Mouse (Mus musculus) right cerebral cortex, postnatal 10 days (tissue): ENCODE measurements around the gene Fam171a2.

Source experiments
- DNase-seq, 2 experiments: peaks; one replicate each; pipeline ENCODE4 v3.0.0; 2021; ENCODE audit warnings: low spot score in 2 of 2

The Fam171a2 gene

GRCm38 (mm10) chr11:102447497-102447896, at the start of gene Fam171a2:
Gene Fam171a2 (minus strand): TSS chr11:102447682.
- peak; percentile 80 to 88 for DNase-seq

DNA sequence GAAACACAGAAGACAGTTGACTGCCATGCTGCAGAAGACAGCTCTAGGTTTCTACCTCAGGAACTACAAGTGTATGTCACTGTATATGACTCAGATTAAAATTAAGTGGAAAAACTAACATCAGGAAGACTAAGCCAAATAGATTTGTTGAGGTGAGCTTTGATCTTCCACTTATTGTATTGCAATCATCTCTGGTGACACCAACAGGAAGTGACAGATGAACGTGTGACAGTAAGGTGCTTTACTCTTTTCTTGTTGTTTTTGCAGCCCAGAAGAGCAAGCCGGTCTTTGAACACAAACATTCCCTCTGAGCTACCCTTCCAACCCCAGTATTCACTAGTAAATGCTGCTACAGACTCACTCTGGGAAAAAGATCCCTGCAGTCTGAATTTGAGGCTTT, 49.2 kb upstream of the Fam171a2 start:
- no peak for DNase-seq

GRCm38 (mm10) chr11:102496206-102496605, 48.7 kb upstream of the Fam171a2 start:
- no peak for DNase-seq

DNA sequence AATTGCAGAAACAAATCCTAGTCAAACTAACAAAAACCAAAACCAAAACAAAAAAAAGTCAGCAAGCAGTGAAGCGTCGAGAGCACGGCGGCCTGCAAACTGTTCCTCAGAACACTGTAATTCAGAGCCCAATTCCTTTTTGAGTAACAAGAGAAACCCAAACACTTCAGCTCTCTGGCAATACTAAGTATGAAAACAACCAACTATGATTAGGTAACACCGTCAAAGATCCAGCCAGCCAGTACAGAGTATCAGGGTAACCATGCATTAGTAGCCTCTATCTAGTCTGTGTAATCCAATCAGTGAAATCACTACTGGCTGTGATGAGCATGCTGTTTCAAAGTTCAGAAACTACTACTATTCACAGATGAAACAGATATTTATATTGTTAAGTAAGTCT, 48.3 kb upstream of the Fam171a2 start:
- DNase-seq = no peak

DNA sequence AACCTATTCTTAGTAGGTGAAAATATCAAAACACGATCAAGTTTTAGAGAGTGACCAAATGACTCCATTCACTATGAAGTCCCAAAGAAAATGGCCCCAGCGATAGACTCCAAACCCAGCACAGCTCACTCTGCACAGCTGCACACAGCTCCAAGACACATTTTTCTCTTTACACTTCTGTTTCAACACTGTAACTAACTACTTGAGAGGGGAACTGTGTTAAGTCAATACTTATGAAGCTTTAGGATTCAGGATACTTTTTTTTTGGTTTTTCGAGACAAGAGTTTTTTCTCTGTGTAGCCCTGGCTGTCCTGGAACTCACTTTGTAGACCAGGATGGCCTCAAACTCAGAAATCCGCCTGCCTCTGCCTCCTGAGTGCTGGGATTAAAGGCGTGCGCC, 47.6 kb upstream of the Fam171a2 start:
- no peak for DNase-seq

DNA sequence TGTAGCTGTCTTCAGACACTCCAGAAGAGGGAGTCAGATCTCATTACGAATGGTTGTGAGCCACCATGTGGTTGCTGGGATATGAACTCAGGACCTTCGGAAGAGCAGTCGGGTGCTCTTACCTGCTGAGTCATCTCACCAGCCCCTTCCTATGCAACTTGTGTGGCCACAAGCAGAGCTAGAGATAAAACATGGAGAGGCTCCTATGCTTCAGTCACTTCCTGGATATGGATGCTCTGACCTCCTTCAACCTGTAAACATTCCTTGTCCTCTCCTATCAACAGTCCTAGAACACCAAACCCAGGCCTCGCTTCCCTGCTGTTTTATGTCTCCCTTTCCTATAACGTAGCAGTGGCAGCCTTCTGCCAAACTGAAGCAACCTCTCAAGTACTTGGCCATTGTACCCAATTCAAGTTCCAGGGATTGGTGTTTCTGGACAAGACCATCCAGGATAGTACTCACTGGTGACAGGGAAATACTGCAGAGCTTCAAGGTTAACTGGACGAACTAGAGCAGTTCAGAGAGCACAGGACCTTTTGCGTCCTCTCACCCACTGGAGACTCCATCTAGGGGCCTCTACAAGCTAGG, 46.7 kb upstream of the Fam171a2 start:
- no peak for DNase-seq

DNA sequence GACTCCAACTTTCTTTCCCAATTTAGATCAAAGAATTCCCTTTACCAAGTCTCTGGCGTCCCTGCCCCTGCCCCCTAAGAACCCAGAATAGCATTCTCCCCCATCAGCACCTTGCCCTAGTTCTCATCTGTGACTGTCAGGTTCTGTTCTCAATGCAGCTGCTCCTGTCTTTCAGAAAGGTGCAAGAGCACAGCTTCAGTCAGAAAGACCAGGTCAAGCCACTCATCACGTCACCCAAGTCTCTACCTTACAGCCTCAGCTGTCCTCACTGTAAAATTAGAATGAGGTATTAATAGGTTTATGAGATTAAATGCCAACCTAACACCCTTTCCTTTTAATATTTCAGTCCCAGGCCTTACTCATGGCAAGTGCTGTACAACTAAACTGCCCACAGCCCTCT, 45.8 kb upstream of the Fam171a2 start:
- DNase-seq = no peak

GRCm38 (mm10) chr11:102487901-102488300, 40.4 kb upstream of the Fam171a2 start:
- no peak for DNase-seq

- peak; percentile 55 to 61 for DNase-seq
Observed at GRCm38 (mm10) chr11:102486733-102487386, 39.4 kb upstream of the Fam171a2 start.

DNA sequence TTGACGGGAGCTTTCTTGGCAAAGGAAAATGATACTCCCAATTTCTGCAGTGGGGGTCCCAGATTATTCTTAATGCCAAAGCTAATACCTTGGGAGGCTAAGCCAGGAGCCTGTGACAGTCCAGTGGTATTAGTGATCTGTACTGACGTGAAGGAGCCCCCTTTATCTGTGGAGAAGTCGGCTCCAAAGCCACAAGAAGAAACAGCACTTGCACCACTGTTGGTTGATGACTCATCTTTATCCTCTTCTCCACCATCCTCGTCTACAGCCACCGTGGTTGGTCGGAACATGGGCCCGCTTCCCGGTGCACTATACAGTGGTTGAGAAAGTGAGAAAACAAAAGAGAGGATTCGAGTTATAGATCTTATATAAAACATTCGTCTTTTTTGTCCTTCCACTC, 34.3 kb upstream of the Fam171a2 start:
- no peak for DNase-seq

DNA sequence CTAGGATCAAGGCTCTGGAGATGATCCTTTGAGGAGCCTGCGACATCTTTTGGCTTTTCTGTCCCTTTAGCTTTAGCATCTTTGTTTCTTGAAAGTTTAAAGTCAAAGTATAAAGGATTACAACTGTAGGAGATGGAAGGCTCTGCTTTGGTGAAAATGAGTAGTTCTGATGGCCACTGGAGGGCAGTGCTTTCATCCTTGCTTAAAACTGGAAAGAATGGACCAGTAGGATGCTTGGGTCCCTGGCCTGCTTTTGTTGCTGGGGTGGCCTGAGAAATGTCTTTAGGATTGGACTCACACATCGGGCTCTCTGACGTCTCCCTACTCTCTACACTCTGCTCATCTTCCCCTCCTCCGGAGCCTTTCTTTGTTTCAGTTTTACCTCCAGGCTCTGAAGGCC, 33.4 kb upstream of the Fam171a2 start:
- no peak for DNase-seq

DNA sequence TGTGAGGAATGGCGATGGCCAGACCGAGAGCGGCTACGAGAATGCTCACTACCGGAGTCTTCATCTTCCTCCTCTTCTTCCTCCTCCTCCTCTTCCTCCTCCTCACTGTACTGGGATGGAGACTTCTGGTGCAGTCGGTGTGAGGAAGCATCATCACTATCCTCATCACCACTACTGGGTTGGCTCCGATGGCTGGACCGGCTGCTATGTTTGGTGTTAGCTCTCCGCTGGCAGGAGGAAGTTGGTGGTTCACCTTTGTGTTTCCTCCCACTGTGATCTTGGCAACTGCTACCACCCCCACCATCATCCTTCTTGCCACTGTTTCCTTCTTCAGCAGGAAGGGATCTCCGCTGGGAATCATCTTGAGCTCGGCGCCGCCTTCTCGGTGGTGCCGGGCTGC, 32.6 kb upstream of the Fam171a2 start:
- no peak for DNase-seq

- DNase-seq = no peak
Observed at GRCm38 (mm10) chr11:102479581-102479980, 32.1 kb upstream of the Fam171a2 start.

GRCm38 (mm10) chr11:102478671-102479070, 31.2 kb upstream of the Fam171a2 start:
- DNase-seq = no peak

- no peak for DNase-seq
Observed at GRCm38 (mm10) chr11:102475027-102475426, 27.5 kb upstream of the Fam171a2 start.

DNA sequence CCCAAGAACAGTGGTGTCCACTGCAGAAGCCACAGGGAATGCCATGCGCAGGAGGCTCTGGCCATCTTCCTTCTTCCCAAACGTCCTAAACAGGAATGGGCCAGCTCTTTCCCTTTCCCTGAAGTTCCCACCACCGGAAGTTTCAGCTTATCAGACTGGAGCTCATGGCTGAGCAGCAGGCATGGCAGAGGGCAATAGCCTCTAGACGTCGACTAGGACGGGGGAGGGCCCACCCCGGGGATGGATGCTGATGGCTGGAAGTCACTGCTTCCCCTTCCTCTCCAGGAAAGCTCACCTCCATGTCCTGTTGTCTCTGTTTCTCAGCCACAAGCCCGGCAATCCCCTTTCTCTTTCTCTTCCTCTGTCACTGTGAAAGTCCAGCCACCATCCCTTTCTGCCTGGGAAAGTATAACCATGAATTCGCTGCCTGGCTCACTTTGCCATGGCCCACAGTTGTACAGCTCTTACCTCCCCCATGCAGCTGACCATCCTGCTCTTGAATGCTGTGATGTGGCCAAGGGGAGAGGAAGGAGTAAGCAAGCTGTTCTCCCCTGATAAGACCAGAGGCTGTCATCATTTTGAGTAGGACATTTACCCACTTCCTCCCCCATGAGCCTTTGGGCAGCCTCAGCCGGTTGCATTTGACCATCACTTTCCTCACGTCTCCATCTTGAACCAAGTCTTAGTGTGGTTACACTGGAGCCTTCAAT, 22.3 kb upstream of the Fam171a2 start, which contains the start of gene Itga2b:
TSS of gene Itga2b (minus strand) at position 475 of the 710 bp plus-strand sequence.
- DNase-seq = peak in 1 of 2 experiments; percentile 16

GRCm38 (mm10) chr11:102467041-102467631, 19.7 kb upstream of the Fam171a2 start:
- peak; percentile 95 for DNase-seq

GRCm38 (mm10) chr11:102465713-102466436, 18.4 kb upstream of the Fam171a2 start:
- peak; percentile 78 to 83 for DNase-seq

GRCm38 (mm10) chr11:102464901-102465300, 17.4 kb upstream of the Fam171a2 start:
- DNase-seq = no peak

DNA sequence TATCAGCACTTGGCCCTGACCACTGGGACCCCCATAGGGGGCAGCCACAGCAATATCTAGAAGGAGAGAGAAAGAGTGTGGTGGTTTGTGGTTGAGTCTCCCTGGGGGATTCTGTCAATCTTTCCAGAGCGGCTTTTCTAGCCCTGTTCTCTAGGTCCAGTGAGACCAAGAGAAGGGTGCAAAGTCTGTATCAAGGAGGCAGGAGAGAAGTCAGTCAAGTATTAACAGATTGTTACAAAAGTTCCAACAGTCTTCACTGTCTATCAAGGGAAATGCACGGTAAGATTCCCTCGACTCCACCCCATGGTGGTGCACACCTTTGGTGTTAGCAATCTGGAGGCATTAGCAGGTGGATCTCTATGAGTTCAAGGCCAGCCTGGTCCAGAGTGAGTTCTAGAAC, 14.3 kb upstream of the Fam171a2 start:
- no peak for DNase-seq

- DNase-seq = peak in 1 of 2 experiments; percentile 15
Observed at GRCm38 (mm10) chr11:102460541-102460940, 13.1 kb upstream of the Fam171a2 start.
